Mouse (Mus musculus) left cerebral cortex, postnatal 14 days (tissue): Measurements from ENCODE around the gene Senp2. TPM values are rescaled to one million over a fixed set of nuclear protein-coding genes. Genes with fewer than 3 reads are reported as not detected.

Source experiments
- DNase-seq, 2 experiments: peaks; one replicate each; pipeline ENCODE4 v3.0.0; 2021 to 2022; ENCODE audit warnings: low spot score in 2 of 2, mixed read lengths in 1 of 2
- intact Hi-C: fragments of 180-260 bp; cut with DNase I; formaldehyde crosslinking; loops from one replicate; pipeline ENCODE4 v1.15.1; 2025
- total RNA-seq, 2 experiments: library from RNA; stranded (reverse); gene quantifications; 2 replicates each; pipeline ENCODE4 v1.2.3; 2021

Gene Senp2
- total RNA-seq, 2 experiments from 2014 or later: 99.7 to 111 TPM

GRCm38 (mm10) chr16:22001606-22002005 is 7.7 kb upstream of the Senp2 start:
- intact Hi-C loops: no loop called here
- DNase-seq: no peak

- intact Hi-C loops: loop anchor here (5.0 kb wide), 1 partner anchor 172 kb away; no protein-coding TSS in a partner anchor
These were observed 312 bp downstream of the Senp2 start for GRCm38 (mm10) chr16:22009596-22009995.

GRCm38 (mm10) chr16:22015569-22015968 is 6.3 kb downstream of the Senp2 start:
- DNase-seq: no peak
- intact Hi-C loops: no loop called here

More at GRCm38 (mm10) chr16:22009596-22009995, 312 bp downstream of the Senp2 start:
- DNase-seq: no peak

- intact Hi-C loops: no loop called here
- DNase-seq: peak in 1 of 2 experiments; percentile 28
These were observed 12.8 kb downstream of the Senp2 start for GRCm38 (mm10) chr16:22022122-22022521.

GRCm38 (mm10) chr16:22027474-22027873 is 18.2 kb downstream of the Senp2 start:
- intact Hi-C loops: no loop called here
- no peak for DNase-seq

- intact Hi-C loops: no loop called here
- DNase-seq: no peak
These were observed 29.3 kb downstream of the Senp2 start for GRCm38 (mm10) chr16:22038554-22038953.

GRCm38 (mm10) chr16:22039978-22040377 is 30.7 kb downstream of the Senp2 start:
- no peak for DNase-seq
- intact Hi-C loops: no loop called here

GRCm38 (mm10) chr16:22043830-22044229 is 34.5 kb downstream of the Senp2 start:
- DNase-seq: no peak
- intact Hi-C loops: no loop called here

GRCm38 (mm10) chr16:22045930-22046329 is 36.6 kb downstream of the Senp2 start:
- no peak for DNase-seq
- intact Hi-C loops: no loop called here

- intact Hi-C loops: no loop called here
- no peak for DNase-seq
These were observed 37.6 kb downstream of the Senp2 start for GRCm38 (mm10) chr16:22046739-22047366.

GRCm38 (mm10) chr16:22053411-22053810 is 44.1 kb downstream of the Senp2 start:
- no peak for DNase-seq

GRCm38 (mm10) chr16:22057498-22057897 is 48.2 kb downstream of the Senp2 start:
- no peak for DNase-seq
- intact Hi-C loops: no loop called here

More at GRCm38 (mm10) chr16:22053411-22053810, 44.1 kb downstream of the Senp2 start:
- intact Hi-C loops: no loop called here

GRCm38 (mm10) chr16:22058871-22059270 is 49.6 kb downstream of the Senp2 start:
- intact Hi-C loops: no loop called here
- DNase-seq: no peak

- intact Hi-C loops: no loop called here
- no peak for DNase-seq
These were observed 51.1 kb downstream of the Senp2 start for GRCm38 (mm10) chr16:22060416-22060815.

- intact Hi-C loops: no loop called here
These were observed 52.4 kb downstream of the Senp2 start for GRCm38 (mm10) chr16:22061555-22062160.

GRCm38 (mm10) chr16:22062284-22062683 is 53.0 kb downstream of the Senp2 start:
- no peak for DNase-seq
- intact Hi-C loops: no loop called here

More at GRCm38 (mm10) chr16:22061555-22062160, 52.4 kb downstream of the Senp2 start:
- no peak for DNase-seq

- DNase-seq: no peak
- intact Hi-C loops: no loop called here
These were observed 56.3 kb downstream of the Senp2 start for GRCm38 (mm10) chr16:22065536-22065935.

- intact Hi-C loops: no loop called here
These were observed 58.1 kb downstream of the Senp2 start for GRCm38 (mm10) chr16:22067406-22067805.

GRCm38 (mm10) chr16:22071361-22071760 is 62.1 kb downstream of the Senp2 start:
- no peak for DNase-seq
- intact Hi-C loops: no loop called here

More at GRCm38 (mm10) chr16:22067406-22067805, 58.1 kb downstream of the Senp2 start:
- no peak for DNase-seq

- intact Hi-C loops: no loop called here
- DNase-seq: no peak
These were observed 65.8 kb downstream of the Senp2 start for GRCm38 (mm10) chr16:22075067-22075466.
